Mouse (Mus musculus) lung, embryonic 15.5 days (tissue): Measurements from ENCODE around the gene C2cd2. TPM values are rescaled to one million over a fixed set of nuclear protein-coding genes. Genes with fewer than 3 reads are reported as not detected.

Experiments
- ATAC-seq: fragments of 200-750 bp; cut with Nextera tagmentation; 2 replicates; pipeline ENCODE4 v1.8.0; 2017; ENCODE audit warnings: moderate number of reproducible peaks, borderline replicate concordance; ENCODE audit not compliant: low FRiP score, low TSS enrichment; ENCODE audit errors: extremely low read depth
- H3K27ac ChIP-seq: fragments of 300-500 bp; sonication (generic); 2 replicates; pipeline ENCODE4 v1.5.1; 2015; ENCODE audit warnings: moderate library complexity, mild to moderate bottlenecking, inconsistent platforms
- H3K27me3 ChIP-seq: fragments of 300-500 bp; sonication (generic); 2 replicates; pipeline ENCODE4 v1.6.1; 2015; ENCODE audit warnings: inconsistent platforms
- H3K36me3 ChIP-seq: fragments of 300-500 bp; sonication (generic); 2 replicates; pipeline ENCODE4 v1.6.1; 2015; ENCODE audit warnings: inconsistent platforms
- H3K4me1 ChIP-seq: fragments of 300-500 bp; sonication (generic); 2 replicates; pipeline ENCODE4 v1.6.1; 2015; ENCODE audit warnings: inconsistent platforms
- H3K4me2 ChIP-seq: fragments of 300-500 bp; sonication (generic); 2 replicates; pipeline ENCODE4 v1.6.1; 2015; ENCODE audit warnings: inconsistent platforms, mild to moderate bottlenecking, moderate library complexity
- H3K4me3 ChIP-seq: fragments of 300-500 bp; sonication (generic); 2 replicates; pipeline ENCODE4 v1.5.1; 2015; ENCODE audit warnings: mild to moderate bottlenecking, inconsistent platforms
- H3K9ac ChIP-seq: fragments of 300-500 bp; sonication (generic); 2 replicates; pipeline ENCODE4 v1.6.1; 2015; ENCODE audit warnings: inconsistent platforms
- H3K9me3 ChIP-seq: fragments of 300-500 bp; sonication (generic); 2 replicates; pipeline ENCODE4 v1.6.1; 2016; ENCODE audit warnings: inconsistent platforms
- WGBS: fragments of 180-500 bp; shearing (Covaris S2); methylation state at CpG from one replicate; pipeline ENCODE4 v1.1.7; 2015; 5-methylcytosine and 5-hydroxymethylcytosine counted together
- polyA plus RNA-seq: library from polyadenylated mRNA; unstranded; fragments of >200 nt; fragmentation: Nextera tagmentation; extraction: Ambion mirVana; gene quantifications from 2 replicates; pipeline ENCODE4 v1.2.1, GENCODE M21; 2015

The C2cd2 gene
- polyA plus RNA-seq, 1 experiment from 2014 or later: 25.1 TPM

GRCm38 (mm10) chr16:97940471-97940973 is 21.9 kb downstream of the C2cd2 start:
- ATAC-seq: no peak
- 76% methylated on average over 3 of the region's 3 CpGs for WGBS

GRCm38 (mm10) chr16:97935815-97936214 is 26.6 kb downstream of the C2cd2 start:
- no peaks in the 10 kb centered on the region for H3K9me3 ChIP-seq
- H3K4me1 ChIP-seq: no peaks in the 10 kb centered on the region
- no peaks in the 10 kb centered on the region for H3K36me3 ChIP-seq
- H3K4me3 ChIP-seq: no peak overlapping the region
- no peak for ATAC-seq
- H3K27ac ChIP-seq: no peak overlapping the region
- no peak overlapping the region for H3K4me2 ChIP-seq
- H3K9ac ChIP-seq: no peak overlapping the region
- no peaks in the 10 kb centered on the region for H3K27me3 ChIP-seq
- WGBS: 88% methylated on average over 3 of the region's 3 CpGs

More at GRCm38 (mm10) chr16:97940471-97940973, 21.9 kb downstream of the C2cd2 start:
- Histone ChIP-seq H3K4me3 (no peak overlapping the region), H3K9ac (no peak overlapping the region), H3K36me3 (peaks cover 7% of the 10 kb centered on the region), H3K4me1 (no peaks in the 10 kb centered on the region), H3K27ac (no peak overlapping the region), H3K27me3 (no peaks in the 10 kb centered on the region), H3K4me2 (no peak overlapping the region), H3K9me3 (no peaks in the 10 kb centered on the region)

GRCm38 (mm10) chr16:97930231-97930630 is 32.2 kb downstream of the C2cd2 start:
- Histone ChIP-seq H3K27ac (no peak overlapping the region), H3K27me3 (no peaks in the 10 kb centered on the region), H3K36me3 (no peaks in the 10 kb centered on the region), H3K4me2 (no peak overlapping the region), H3K4me3 (no peak overlapping the region), H3K4me1 (no peaks in the 10 kb centered on the region), H3K9me3 (no peaks in the 10 kb centered on the region), H3K9ac (no peak overlapping the region)
- ATAC-seq: no peak

- no peaks in the 10 kb centered on the region for H3K4me1 ChIP-seq
- H3K9me3 ChIP-seq: no peaks in the 10 kb centered on the region
- no peak overlapping the region for H3K27ac ChIP-seq
- ATAC-seq: no peak
- WGBS: 56% methylated on average over 1 of the region's 1 CpGs
- H3K9ac ChIP-seq: no peak overlapping the region
- H3K27me3 ChIP-seq: no peaks in the 10 kb centered on the region
- H3K4me2 ChIP-seq: no peak overlapping the region
- H3K36me3 ChIP-seq: no peaks in the 10 kb centered on the region
- no peak overlapping the region for H3K4me3 ChIP-seq
These were observed 32.9 kb downstream of the C2cd2 start for GRCm38 (mm10) chr16:97929520-97929919.

- Histone ChIP-seq H3K4me2 (no peak overlapping the region), H3K36me3 (no peaks in the 10 kb centered on the region), H3K27ac (no peak overlapping the region), H3K4me1 (0 out of 2 replicates have a peak, but pooled peaks cover 7% of the 10 kb centered on the region), H3K9ac (no peak overlapping the region), H3K27me3 (no peaks in the 10 kb centered on the region), H3K4me3 (no peak overlapping the region), H3K9me3 (no peaks in the 10 kb centered on the region)
- no peak for ATAC-seq
- 85% methylated on average over 3 of the region's 3 CpGs for WGBS
These were observed 35.0 kb downstream of the C2cd2 start for GRCm38 (mm10) chr16:97927331-97927938.

- Histone ChIP-seq H3K4me2 (no peak overlapping the region), H3K9me3 (no peaks in the 10 kb centered on the region), H3K27ac (no peak overlapping the region), H3K4me1 (peaks cover 10% of the 10 kb centered on the region), H3K36me3 (no peaks in the 10 kb centered on the region), H3K27me3 (no peaks in the 10 kb centered on the region), H3K9ac (no peak overlapping the region), H3K4me3 (no peak overlapping the region)
- WGBS: 81% methylated on average over 9 of the region's 9 CpGs
- no peak for ATAC-seq
These were observed 36.0 kb downstream of the C2cd2 start for GRCm38 (mm10) chr16:97926381-97926780.

- ATAC-seq: no peak
- H3K4me3 ChIP-seq: no peak overlapping the region
- H3K27ac ChIP-seq: no peak overlapping the region
- WGBS: 53% methylated on average over 2 of the region's 2 CpGs
- H3K9ac ChIP-seq: no peak overlapping the region
- no peak overlapping the region for H3K4me2 ChIP-seq
- no peaks in the 10 kb centered on the region for H3K36me3 ChIP-seq
- peaks cover 16% of the 10 kb centered on the region for H3K4me1 ChIP-seq
- H3K9me3 ChIP-seq: no peaks in the 10 kb centered on the region
- no peaks in the 10 kb centered on the region for H3K27me3 ChIP-seq
These were observed 36.6 kb downstream of the C2cd2 start for GRCm38 (mm10) chr16:97925760-97926159.

- Histone ChIP-seq H3K4me1 (peaks cover 19% of the 10 kb centered on the region), H3K4me3 (no peak overlapping the region), H3K27me3 (no peaks in the 10 kb centered on the region), H3K36me3 (no peaks in the 10 kb centered on the region), H3K9me3 (no peaks in the 10 kb centered on the region), H3K4me2 (no peak overlapping the region), H3K27ac (no peak overlapping the region), H3K9ac (no peak overlapping the region)
- ATAC-seq: no peak
- 54% methylated on average over 1 of the region's 1 CpGs for WGBS
These were observed 38.7 kb downstream of the C2cd2 start for GRCm38 (mm10) chr16:97923700-97924099.

GRCm38 (mm10) chr16:97922779-97923126 is 39.6 kb downstream of the C2cd2 start:
- WGBS: 2% methylated on average over 9 of the region's 9 CpGs
- H3K36me3 ChIP-seq: no peaks in the 10 kb centered on the region
- peak; percentile 58; the same call in 1 of the 2 replicates for ATAC-seq
- no peaks in the 10 kb centered on the region for H3K9me3 ChIP-seq
- peak overlapping the region; percentile 88 for H3K27ac ChIP-seq
- H3K4me1 ChIP-seq: peaks cover 19% of the 10 kb centered on the region
- peak overlapping the region; percentile 78 for H3K9ac ChIP-seq
- H3K27me3 ChIP-seq: no peaks in the 10 kb centered on the region
- H3K4me3 ChIP-seq: peak overlapping the region; percentile 75
- peak overlapping the region; percentile 90 for H3K4me2 ChIP-seq

GRCm38 (mm10) chr16:97921961-97922778 is 40.2 kb downstream of the C2cd2 start:
- Histone ChIP-seq H3K4me1 (peaks cover 19% of the 10 kb centered on the region), H3K36me3 (no peaks in the 10 kb centered on the region), H3K4me3 (peak overlapping the region; percentile 75), H3K27ac (peak overlapping the region; percentile 88), H3K9ac (peak overlapping the region; percentile 78), H3K4me2 (peak overlapping the region; percentile 90), H3K9me3 (no peaks in the 10 kb centered on the region), H3K27me3 (no peaks in the 10 kb centered on the region)
- peak; percentile 95 for ATAC-seq
- under 1% methylated on average over 75 of the region's 75 CpGs for WGBS

- no peak for ATAC-seq
- 94% methylated on average over 1 of the region's 1 CpGs for WGBS
- no peak overlapping the region for H3K4me2 ChIP-seq
These were observed 41.8 kb downstream of the C2cd2 start for GRCm38 (mm10) chr16:97920621-97921020.

GRCm38 (mm10) chr16:97919793-97920192 is 42.6 kb downstream of the C2cd2 start:
- Histone ChIP-seq H3K27me3 (no peaks in the 10 kb centered on the region), H3K4me1 (peaks cover 19% of the 10 kb centered on the region), H3K4me2 (no peak overlapping the region), H3K27ac (no peak overlapping the region), H3K4me3 (no peak overlapping the region), H3K9me3 (no peaks in the 10 kb centered on the region), H3K9ac (no peak overlapping the region), H3K36me3 (no peaks in the 10 kb centered on the region)
- 33% methylated on average over 2 of the region's 2 CpGs for WGBS
- ATAC-seq: no peak

More at GRCm38 (mm10) chr16:97920621-97921020, 41.8 kb downstream of the C2cd2 start:
- Histone ChIP-seq H3K4me1 (peaks cover 19% of the 10 kb centered on the region), H3K4me3 (no peak overlapping the region), H3K9me3 (no peaks in the 10 kb centered on the region), H3K36me3 (no peaks in the 10 kb centered on the region), H3K9ac (no peak overlapping the region), H3K27me3 (no peaks in the 10 kb centered on the region), H3K27ac (no peak overlapping the region)
